Mouse (Mus musculus): Measurements from ENCODE around the gene Map3k4.
"Not testable (repeated sequence)": the region's sequence is repeated elsewhere in the genome, so short reads cannot be mapped to it uniquely, and the experiment has no call there.

DNA sequence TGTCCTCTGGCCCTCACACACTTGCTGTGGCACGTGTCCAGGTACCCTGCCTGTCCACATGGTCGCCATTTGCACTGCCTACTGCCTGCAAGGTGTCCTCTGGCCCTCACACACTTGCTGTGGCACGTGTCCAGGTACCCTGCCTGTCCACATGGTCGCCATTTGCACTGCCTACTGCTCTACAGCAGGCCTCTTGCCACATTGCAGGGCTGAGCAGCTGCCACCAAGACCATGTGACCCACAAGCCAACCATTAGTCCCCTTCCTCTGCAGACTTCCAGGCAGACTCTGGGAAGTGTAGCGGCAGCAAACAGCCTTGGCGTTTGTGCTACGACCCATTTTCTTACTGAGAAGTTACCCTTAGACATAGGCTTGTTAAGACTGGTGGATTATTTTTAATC lies 94.0 kb downstream of the Map3k4 start:
- not testable (repeated sequence) for TF ChIP-seq POLR2A (IDR thresholded peaks at IDR 0.05; ENCODE audit: extremely low read depth, insufficient read depth, low read length); CTCF (IDR thresholded peaks at IDR 0.05; ENCODE audit: low read depth, low read length)

Measured in liver, adult 2 months (tissue).